Mouse (Mus musculus) ZHBTc4 (cell line): ENCODE measurements around the gene Apbb2.

Experiments
- DNase-seq: peaks from one replicate; pipeline ENCODE4 v3.0.0-alpha.2; 2011; ENCODE audit warnings: low read depth, low spot score

The Apbb2 gene

GRCm38 (mm10) chr5:66618597-66618996, at the start of gene Apbb2:
Apbb2 (minus strand) TSS chr5:66618784.
- peak; percentile 98 for DNase-seq

GRCm38 (mm10) chr5:66654220-66654619, 35.6 kb upstream of the Apbb2 start:
- peak; percentile 16 for DNase-seq

- DNase-seq: no peak
Observed at GRCm38 (mm10) chr5:66647504-66647903, 28.9 kb upstream of the Apbb2 start.

GRCm38 (mm10) chr5:66643260-66643659, 24.7 kb upstream of the Apbb2 start:
- no peak for DNase-seq

GRCm38 (mm10) chr5:66642156-66642555, 23.6 kb upstream of the Apbb2 start:
- no peak for DNase-seq

- DNase-seq: no peak
Observed at GRCm38 (mm10) chr5:66635459-66636079, 17.0 kb upstream of the Apbb2 start.

- no peak for DNase-seq
Observed at GRCm38 (mm10) chr5:66627805-66628204, 9.2 kb upstream of the Apbb2 start.

- DNase-seq: peak; percentile 97
Observed at GRCm38 (mm10) chr5:66620191-66620625, 1.6 kb upstream of the Apbb2 start.

- DNase-seq: no peak
Observed at GRCm38 (mm10) chr5:66619675-66620074, 1.1 kb upstream of the Apbb2 start.

- no peak for DNase-seq
Observed at GRCm38 (mm10) chr5:66619195-66619594, 611 bp upstream of the Apbb2 start.

- no peak for DNase-seq
Observed at GRCm38 (mm10) chr5:66617921-66618460, 593 bp downstream of the Apbb2 start.

GRCm38 (mm10) chr5:66614940-66615339, 3.6 kb downstream of the Apbb2 start:
- DNase-seq: no peak

- no peak for DNase-seq
Observed at GRCm38 (mm10) chr5:66613725-66614124, 4.9 kb downstream of the Apbb2 start.

- DNase-seq: no peak
Observed at GRCm38 (mm10) chr5:66612964-66613363, 5.6 kb downstream of the Apbb2 start.

- no peak for DNase-seq
Observed at GRCm38 (mm10) chr5:66611851-66612250, 6.7 kb downstream of the Apbb2 start.

GRCm38 (mm10) chr5:66611361-66611760, 7.2 kb downstream of the Apbb2 start:
- DNase-seq: no peak

GRCm38 (mm10) chr5:66610270-66610669, 8.3 kb downstream of the Apbb2 start:
- DNase-seq: no peak

GRCm38 (mm10) chr5:66609306-66609705, 9.3 kb downstream of the Apbb2 start:
- no peak for DNase-seq

- DNase-seq: no peak
Observed at GRCm38 (mm10) chr5:66607801-66608200, 10.8 kb downstream of the Apbb2 start.

GRCm38 (mm10) chr5:66607201-66607600, 11.4 kb downstream of the Apbb2 start:
- no peak for DNase-seq

- no peak for DNase-seq
Observed at GRCm38 (mm10) chr5:66605636-66606035, 12.9 kb downstream of the Apbb2 start.

- peak; percentile 29 for DNase-seq
Observed at GRCm38 (mm10) chr5:66604423-66604822, 14.2 kb downstream of the Apbb2 start.

GRCm38 (mm10) chr5:66603746-66604145, 14.8 kb downstream of the Apbb2 start:
- DNase-seq: no peak

- no peak for DNase-seq
Observed at GRCm38 (mm10) chr5:66603223-66603622, 15.4 kb downstream of the Apbb2 start.
